Mouse (Mus musculus): ENCODE measurements around the gene Dscaml1. TPM values are rescaled to one million over a fixed set of nuclear protein-coding genes. Genes with fewer than 3 reads are reported as not detected.

Dscaml1 gene
- total RNA-seq, 1 experiment = 1.3 TPM

DNA sequence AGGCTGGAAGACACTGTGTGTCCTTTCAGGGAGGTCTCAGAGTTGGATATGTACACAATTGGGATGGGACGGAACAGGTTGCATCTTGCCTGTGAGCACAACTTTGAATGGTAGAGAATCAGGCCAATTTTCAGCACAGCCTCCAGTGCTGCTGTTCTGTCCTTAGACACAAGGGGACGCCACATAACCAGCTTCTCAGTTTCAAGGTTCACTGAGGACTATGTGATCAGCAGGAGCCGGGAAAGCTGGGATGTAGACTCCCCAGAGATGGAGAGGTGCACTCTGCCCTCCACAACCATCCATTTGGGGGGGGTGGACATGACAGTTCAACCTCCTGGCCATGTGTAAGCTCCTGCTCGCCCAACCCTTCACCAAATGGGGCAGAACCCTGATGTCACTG, 10.5 kb upstream of the Dscaml1 start:
- no peak overlapping the region for H3K9ac ChIP-seq (ENCODE audit: insufficient read depth, low read depth, low read length, poor library complexity, severe bottlenecking)
- H3K27ac ChIP-seq (ENCODE audit: insufficient read depth, low read depth, low read length, poor library complexity, severe bottlenecking) = no peak overlapping the region
- H3K4me3 ChIP-seq (ENCODE audit: insufficient read depth in 1 of 2, low read depth in 1 of 2, low read length in 2 of 2, poor library complexity in 1 of 2, severe bottlenecking in 1 of 2) = no peak overlapping the region
- DNase-seq (ENCODE audit: low read depth, low spot score) = no peak
- TF ChIP-seq MAFK (IDR thresholded peaks at IDR 0.05; ENCODE audit: insufficient read depth, low read depth, low read length) (no peak), ZC3H11A (IDR thresholded peaks at IDR 0.05; ENCODE audit: borderline replicate concordance, low read depth, low read length) (no peak), ZNF384 (IDR thresholded peaks at IDR 0.05; ENCODE audit: low read depth, low read length) (no peak), HCFC1 (IDR thresholded peaks at IDR 0.05; ENCODE audit: borderline replicate concordance, insufficient read depth, low read length) (no peak), CHD2 (IDR thresholded peaks at IDR 0.05; ENCODE audit: low read depth, low read length) (no peak)
- H3K36me3 ChIP-seq (ENCODE audit: control insufficient read depth, insufficient read depth, low read length, poor library complexity, severe bottlenecking) = no peaks in the 10 kb centered on the region
- H3K9me3 ChIP-seq (ENCODE audit: control insufficient read depth, insufficient read depth, low read depth, low read length) = no peaks in the 10 kb centered on the region
- H3K4me1 ChIP-seq (ENCODE audit: control insufficient read depth in 2 of 2, insufficient read depth in 2 of 2, low read length in 2 of 2, poor library complexity in 1 of 2) = no peaks in the 10 kb centered on the region
- in situ Hi-C loops (cut with MboI; ENCODE audit: low sequenced_read_pairs in 2 of 2, unreplicated experiment in 2 of 2) = loop anchor here (10.0 kb wide), 2 partner anchors 111 to 191 kb away; no protein-coding TSS in a partner anchor

DNA sequence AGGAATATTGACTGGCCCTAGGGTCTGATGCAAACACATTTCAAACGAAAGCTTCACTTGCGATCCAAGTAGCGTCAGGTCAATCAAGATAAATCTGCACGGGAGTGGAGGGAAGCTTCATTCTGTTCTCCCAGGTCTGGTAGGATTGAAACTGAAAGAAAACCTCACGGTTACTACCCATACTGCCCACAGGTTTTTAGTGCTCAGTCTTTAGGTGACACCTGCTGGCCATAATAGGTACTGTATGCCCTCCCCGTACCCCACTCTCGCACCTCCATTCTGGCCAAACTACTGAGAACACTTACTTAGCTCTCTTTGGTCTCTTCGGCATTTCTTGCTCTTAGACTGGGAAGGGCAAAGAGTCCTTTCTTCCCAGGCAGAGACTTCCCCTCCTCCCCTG, 9.2 kb upstream of the Dscaml1 start:
- H3K9ac ChIP-seq (ENCODE audit: insufficient read depth, low read depth, low read length, poor library complexity, severe bottlenecking) = no peak overlapping the region
- H3K4me1 ChIP-seq (ENCODE audit: control insufficient read depth in 2 of 2, insufficient read depth in 2 of 2, low read length in 2 of 2, poor library complexity in 1 of 2) = no peaks in the 10 kb centered on the region
- no peak overlapping the region for H3K4me3 ChIP-seq (ENCODE audit: insufficient read depth in 1 of 2, low read depth in 1 of 2, low read length in 2 of 2, poor library complexity in 1 of 2, severe bottlenecking in 1 of 2)
- no peaks in the 10 kb centered on the region for H3K9me3 ChIP-seq (ENCODE audit: control insufficient read depth, insufficient read depth, low read depth, low read length)
- no peak for DNase-seq (ENCODE audit: low read depth, low spot score)
- H3K27ac ChIP-seq (ENCODE audit: insufficient read depth, low read depth, low read length, poor library complexity, severe bottlenecking) = no peak overlapping the region
- no peak for TF ChIP-seq ZNF384 (IDR thresholded peaks at IDR 0.05; ENCODE audit: low read depth, low read length)
- peak; percentile 70; the same call in 1 of the 2 replicates for TF ChIP-seq ZC3H11A (IDR thresholded peaks at IDR 0.05; ENCODE audit: borderline replicate concordance, low read depth, low read length)
- in situ Hi-C loops (cut with MboI; ENCODE audit: low sequenced_read_pairs in 2 of 2, unreplicated experiment in 2 of 2) = loop anchor here (10.0 kb wide), 2 partner anchors 112 to 192 kb away; no protein-coding TSS in a partner anchor
- no peaks in the 10 kb centered on the region for H3K36me3 ChIP-seq (ENCODE audit: control insufficient read depth, insufficient read depth, low read length, poor library complexity, severe bottlenecking)

DNA sequence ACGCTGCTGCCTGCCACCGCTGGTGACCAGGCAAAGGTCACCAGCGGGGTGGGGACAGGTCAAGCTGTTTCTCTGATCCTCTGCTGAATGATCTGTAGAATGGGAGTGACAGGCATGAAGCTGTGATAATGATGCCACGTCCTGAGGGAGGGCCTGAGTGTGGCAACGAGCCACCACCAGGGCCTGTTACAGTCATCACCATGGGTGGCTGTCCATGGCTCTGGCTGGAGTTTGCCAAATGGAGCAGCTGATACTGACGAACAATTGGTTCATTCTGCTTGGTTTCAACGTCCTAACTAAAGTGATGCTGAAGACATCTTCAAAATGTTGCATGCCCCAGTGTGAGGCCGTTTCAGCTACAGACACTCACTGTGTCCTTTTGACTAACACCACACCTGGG, 8.2 kb upstream of the Dscaml1 start:
- no peaks in the 10 kb centered on the region for H3K9me3 ChIP-seq (ENCODE audit: control insufficient read depth, insufficient read depth, low read depth, low read length)
- no peaks in the 10 kb centered on the region for H3K36me3 ChIP-seq (ENCODE audit: control insufficient read depth, insufficient read depth, low read length, poor library complexity, severe bottlenecking)
- H3K27ac ChIP-seq (ENCODE audit: insufficient read depth, low read depth, low read length, poor library complexity, severe bottlenecking) = no peak overlapping the region
- in situ Hi-C loops (cut with MboI; ENCODE audit: low sequenced_read_pairs in 2 of 2, unreplicated experiment in 2 of 2) = loop anchor here (10.0 kb wide), 2 partner anchors 113 to 193 kb away; no protein-coding TSS in a partner anchor
- no peak overlapping the region for H3K9ac ChIP-seq (ENCODE audit: insufficient read depth, low read depth, low read length, poor library complexity, severe bottlenecking)
- H3K4me1 ChIP-seq (ENCODE audit: control insufficient read depth in 2 of 2, insufficient read depth in 2 of 2, low read length in 2 of 2, poor library complexity in 1 of 2) = no peaks in the 10 kb centered on the region
- no peak for DNase-seq (ENCODE audit: low read depth, low spot score)
- H3K4me3 ChIP-seq (ENCODE audit: insufficient read depth in 1 of 2, low read depth in 1 of 2, low read length in 2 of 2, poor library complexity in 1 of 2, severe bottlenecking in 1 of 2) = no peak overlapping the region
- TF ChIP-seq HCFC1 (IDR thresholded peaks at IDR 0.05; ENCODE audit: borderline replicate concordance, insufficient read depth, low read length) (no peak), CHD2 (IDR thresholded peaks at IDR 0.05; ENCODE audit: low read depth, low read length) (no peak), ZNF384 (IDR thresholded peaks at IDR 0.05; ENCODE audit: low read depth, low read length) (no peak), ZC3H11A (IDR thresholded peaks at IDR 0.05; ENCODE audit: borderline replicate concordance, low read depth, low read length) (no peak), MAFK (IDR thresholded peaks at IDR 0.05; ENCODE audit: insufficient read depth, low read depth, low read length) (no peak)

DNA sequence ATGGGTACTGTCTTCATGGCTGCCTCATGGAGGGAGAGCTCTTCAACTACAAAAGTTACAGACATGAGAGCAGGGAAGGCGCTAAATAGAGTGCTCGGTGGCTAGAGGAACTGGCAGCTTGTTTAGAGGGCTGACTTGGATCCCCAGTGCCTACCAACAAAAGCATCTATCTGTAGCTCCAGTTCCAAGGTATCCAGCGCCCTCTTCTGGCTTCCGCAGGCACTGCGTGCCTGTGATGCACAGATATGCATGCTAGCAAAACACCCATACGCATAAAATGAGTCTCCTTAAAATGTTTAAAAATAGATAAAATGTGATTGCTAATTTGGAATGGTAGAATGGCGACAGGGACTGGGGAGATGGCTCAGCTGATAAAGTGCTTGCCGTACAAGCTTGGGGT, 5.2 kb upstream of the Dscaml1 start:
- TF ChIP-seq ZC3H11A (IDR thresholded peaks at IDR 0.05; ENCODE audit: borderline replicate concordance, low read depth, low read length) (peak; percentile 71; the same call in 1 of the 2 replicates), CHD2 (IDR thresholded peaks at IDR 0.05; ENCODE audit: low read depth, low read length) (no peak)
- peak; percentile 60 for DNase-seq (ENCODE audit: low read depth, low spot score)
- H3K4me3 ChIP-seq (ENCODE audit: insufficient read depth in 1 of 2, low read depth in 1 of 2, low read length in 2 of 2, poor library complexity in 1 of 2, severe bottlenecking in 1 of 2) = no peak overlapping the region
- H3K4me1 ChIP-seq (ENCODE audit: control insufficient read depth in 2 of 2, insufficient read depth in 2 of 2, low read length in 2 of 2, poor library complexity in 1 of 2) = no peaks in the 10 kb centered on the region
- H3K36me3 ChIP-seq (ENCODE audit: control insufficient read depth, insufficient read depth, low read length, poor library complexity, severe bottlenecking) = no peaks in the 10 kb centered on the region
- no peaks in the 10 kb centered on the region for H3K9me3 ChIP-seq (ENCODE audit: control insufficient read depth, insufficient read depth, low read depth, low read length)
- no peak overlapping the region for H3K9ac ChIP-seq (ENCODE audit: insufficient read depth, low read depth, low read length, poor library complexity, severe bottlenecking)
- in situ Hi-C loops (cut with MboI; ENCODE audit: low sequenced_read_pairs in 2 of 2, unreplicated experiment in 2 of 2) = no loop called here
- H3K27ac ChIP-seq (ENCODE audit: insufficient read depth, low read depth, low read length, poor library complexity, severe bottlenecking) = no peak overlapping the region

DNA sequence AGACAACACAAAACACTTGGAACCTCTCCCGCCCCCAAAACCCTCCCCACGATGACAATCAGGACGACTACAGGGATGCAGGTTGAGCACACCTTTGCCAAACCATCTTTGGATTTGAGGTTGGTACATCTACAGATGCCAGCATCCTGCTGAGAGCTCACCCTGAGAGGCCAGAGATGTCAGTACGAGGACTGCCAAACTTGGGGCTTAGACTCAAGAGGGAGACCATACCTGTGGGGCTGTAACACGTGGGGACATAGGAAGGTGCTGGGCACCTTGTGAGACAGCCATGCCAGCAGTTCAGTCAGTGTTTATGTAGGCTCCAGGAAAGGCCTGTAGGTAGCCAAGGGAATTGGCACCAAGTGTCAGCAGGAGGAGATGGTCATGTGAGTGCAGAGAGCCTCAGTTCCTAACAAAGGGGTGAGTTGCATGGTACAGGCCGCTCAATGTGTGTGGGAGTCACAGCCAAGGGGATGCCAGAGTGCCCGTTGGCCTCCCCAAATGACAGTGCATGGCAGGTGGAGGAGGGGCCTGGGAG, 3.6 kb upstream of the Dscaml1 start:
- in situ Hi-C loops (cut with MboI; ENCODE audit: low sequenced_read_pairs in 2 of 2, unreplicated experiment in 2 of 2) = no loop called here
- H3K4me1 ChIP-seq (ENCODE audit: control insufficient read depth in 2 of 2, insufficient read depth in 2 of 2, low read length in 2 of 2, poor library complexity in 1 of 2) = no peaks in the 10 kb centered on the region
- no peaks in the 10 kb centered on the region for H3K9me3 ChIP-seq (ENCODE audit: control insufficient read depth, insufficient read depth, low read depth, low read length)
- no peak for DNase-seq (ENCODE audit: low read depth, low spot score)
- no peak overlapping the region for H3K9ac ChIP-seq (ENCODE audit: insufficient read depth, low read depth, low read length, poor library complexity, severe bottlenecking)
- no peaks in the 10 kb centered on the region for H3K36me3 ChIP-seq (ENCODE audit: control insufficient read depth, insufficient read depth, low read length, poor library complexity, severe bottlenecking)
- H3K27ac ChIP-seq (ENCODE audit: insufficient read depth, low read depth, low read length, poor library complexity, severe bottlenecking) = no peak overlapping the region
- no peak for TF ChIP-seq ZNF384 (IDR thresholded peaks at IDR 0.05; ENCODE audit: low read depth, low read length)
- H3K4me3 ChIP-seq (ENCODE audit: insufficient read depth in 1 of 2, low read depth in 1 of 2, low read length in 2 of 2, poor library complexity in 1 of 2, severe bottlenecking in 1 of 2) = no peak overlapping the region

Data from ES-E14 (cell line).